Mouse (Mus musculus) brain, embryonic 14.5 days (tissue): Measurements from ENCODE around the gene Slco1c1.

Source experiments
- CTCF ChIP-seq: fragments of 200-500 bp; IDR thresholded peaks from 2 replicates; pipeline ENCODE4 v1.5.1; 2012; ENCODE audit warnings: inconsistent platforms, mild to moderate bottlenecking, moderate library complexity, borderline replicate concordance; ENCODE audit not compliant: insufficient read depth, insufficient read length; ENCODE audit errors: extremely low read depth
- POLR2A ChIP-seq: fragments of 200-500 bp; IDR thresholded peaks from 2 replicates; pipeline ENCODE4 v1.6.1; 2012; ENCODE audit warnings: mild to moderate bottlenecking, inconsistent platforms, borderline replicate concordance; ENCODE audit not compliant: poor library complexity, insufficient read depth, insufficient read length, severe bottlenecking; ENCODE audit errors: extremely low read depth

DNA sequence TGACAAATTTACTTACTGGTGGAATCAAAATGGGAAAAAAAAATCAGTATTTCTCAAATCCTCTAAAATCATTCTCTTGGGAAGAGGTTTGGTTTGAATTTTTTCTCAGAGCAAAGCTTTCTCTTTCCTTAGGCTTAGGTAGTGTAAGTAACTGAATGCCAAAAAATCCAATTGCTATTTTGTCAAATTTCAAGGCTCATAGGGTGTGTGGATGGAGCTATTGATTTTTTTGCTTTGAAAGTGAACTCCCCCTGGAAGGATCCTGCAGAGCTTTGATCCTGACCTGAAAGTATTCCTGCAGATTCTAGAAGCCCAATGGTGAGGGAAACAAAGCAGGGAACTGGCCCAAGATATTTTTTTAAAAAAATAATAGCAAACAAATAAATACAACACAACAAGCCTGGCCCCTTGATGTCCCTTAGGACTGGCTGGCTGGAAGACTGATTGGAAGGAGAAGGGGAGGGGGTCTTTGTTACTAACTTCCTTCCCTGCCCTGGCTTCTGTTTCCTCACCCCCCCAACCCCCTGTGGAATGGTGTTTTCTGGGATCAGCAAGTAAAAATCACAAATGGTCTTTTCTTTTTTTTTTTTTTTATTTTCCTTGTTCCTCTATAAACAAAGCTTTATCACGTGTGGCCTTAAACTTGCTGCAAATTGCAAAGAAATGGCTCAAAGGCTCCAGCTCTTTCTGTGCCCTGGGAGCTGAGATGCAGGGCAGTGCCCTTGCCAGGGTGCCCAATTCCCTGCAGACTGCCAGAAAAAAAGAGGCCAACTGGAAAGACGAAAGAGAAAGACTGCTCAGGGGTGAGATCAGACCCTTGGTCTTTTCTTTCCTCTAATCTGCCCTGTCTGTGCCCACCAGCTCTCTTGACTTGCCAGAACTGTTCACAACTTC is at the start of gene Slco1c1:
- no peak for TF ChIP-seq CTCF
- no peak for TF ChIP-seq POLR2A
